Mouse (Mus musculus) kidney, embryonic 14.5 days (tissue): ENCODE results near the gene Klhl29. TPM values are rescaled to one million over a fixed set of nuclear protein-coding genes. Genes with fewer than 3 reads are reported as not detected.

Experiments used
- ATAC-seq: fragments of 200-750 bp; cut with Nextera tagmentation; 2 replicates; pipeline ENCODE4 v1.8.0; 2017; ENCODE audit warnings: moderate number of reproducible peaks, mild to moderate bottlenecking, moderate TSS enrichment, moderate library complexity; ENCODE audit not compliant: low FRiP score, low TSS enrichment
- H3K27ac ChIP-seq: fragments of 300-500 bp; sonication (generic); 2 replicates; pipeline ENCODE4 v1.5.1; 2014; ENCODE audit warnings: low read depth, mild to moderate bottlenecking, low read length, moderate library complexity, mixed read lengths
- H3K27me3 ChIP-seq: fragments of 300-500 bp; sonication (generic); 2 replicates; pipeline ENCODE4 v1.6.1; 2014; ENCODE audit warnings: mild to moderate bottlenecking, low read length; ENCODE audit not compliant: control insufficient read depth, insufficient read depth
- H3K36me3 ChIP-seq: fragments of 300-500 bp; sonication (generic); 2 replicates; pipeline ENCODE4 v1.6.1; 2014; ENCODE audit warnings: low read length, mixed read lengths; ENCODE audit not compliant: control insufficient read depth, insufficient read depth
- H3K4me1 ChIP-seq: fragments of 300-500 bp; sonication (generic); 2 replicates; pipeline ENCODE4 v1.6.1; 2014; ENCODE audit warnings: low read length, mixed read lengths; ENCODE audit not compliant: control insufficient read depth, insufficient read depth
- H3K4me2 ChIP-seq: fragments of 300-500 bp; sonication (generic); replicated peaks from 2 replicates; pipeline ENCODE4 v1.6.1; 2014; ENCODE audit warnings: low read depth, mild to moderate bottlenecking, low read length
- H3K4me3 ChIP-seq: fragments of 300-500 bp; sonication (generic); 2 replicates; pipeline ENCODE4 v1.5.1; 2014; ENCODE audit warnings: mild to moderate bottlenecking, low read length
- H3K9ac ChIP-seq: fragments of 300-500 bp; sonication (generic); 2 replicates; pipeline ENCODE4 v1.6.1; 2014; ENCODE audit warnings: low read depth, mild to moderate bottlenecking, low read length, moderate library complexity
- H3K9me3 ChIP-seq: fragments of 300-500 bp; sonication (generic); 2 replicates; pipeline ENCODE4 v1.6.1; 2016; ENCODE audit warnings: low read length; ENCODE audit not compliant: control insufficient read depth
- WGBS: fragments of 180-500 bp; shearing (Covaris S2); extraction: QIAGEN DNeasy Blood & Tissue Kit; methylation state at CpG from one replicate; pipeline ENCODE4 v1.1.7; 2014; 5-methylcytosine and 5-hydroxymethylcytosine counted together
- polyA plus RNA-seq: library from polyadenylated mRNA; unstranded; fragments of >200 nt; fragmentation: Nextera tagmentation; extraction: Ambion mirVana; gene quantifications from 2 replicates; pipeline ENCODE4 v1.2.1, GENCODE M21; 2014

The Klhl29 gene
- polyA plus RNA-seq, 1 experiment from 2014 or later = 1.4 TPM

DNA sequence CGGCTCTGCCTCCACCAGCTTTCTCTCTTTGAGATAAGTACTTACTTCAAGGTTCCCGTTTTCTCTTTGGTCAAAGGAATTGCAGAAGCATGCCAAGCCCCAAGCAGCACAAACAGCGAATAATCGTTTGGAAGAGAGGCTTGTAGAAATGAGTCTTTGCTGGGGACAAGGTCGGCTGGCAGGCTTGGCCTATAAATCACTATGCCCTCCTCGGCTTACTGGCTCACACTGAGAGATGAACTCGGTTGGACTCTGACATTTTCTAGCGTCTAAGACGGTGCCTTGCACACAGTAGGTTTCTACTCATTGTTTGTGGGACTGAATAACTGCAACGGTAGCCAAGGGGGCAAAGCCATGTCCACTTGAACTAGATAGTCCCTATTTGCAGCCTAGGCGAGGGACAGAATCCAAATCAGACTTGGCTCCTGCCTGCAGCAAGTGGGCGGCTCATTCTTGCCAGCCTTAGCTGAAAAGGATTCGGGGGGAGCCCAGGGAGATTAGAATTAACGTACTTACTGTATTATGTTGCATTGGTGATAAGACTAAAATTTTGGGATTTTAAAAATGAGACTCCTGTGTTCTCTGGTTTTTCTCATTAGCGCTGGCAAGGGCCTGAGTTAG, 128.7 kb downstream of the Klhl29 start:
- no peak for ATAC-seq
- Histone ChIP-seq H3K27me3 (no peaks in the 10 kb centered on the region), H3K36me3 (no peaks in the 10 kb centered on the region), H3K4me2 (no peak overlapping the region), H3K4me1 (peaks cover 12% of the 10 kb centered on the region), H3K4me3 (no peak overlapping the region), H3K9ac (no peak overlapping the region), H3K27ac (no peak overlapping the region), H3K9me3 (no peaks in the 10 kb centered on the region)
- WGBS = 50% methylated on average over 15 of the region's 15 CpGs

DNA sequence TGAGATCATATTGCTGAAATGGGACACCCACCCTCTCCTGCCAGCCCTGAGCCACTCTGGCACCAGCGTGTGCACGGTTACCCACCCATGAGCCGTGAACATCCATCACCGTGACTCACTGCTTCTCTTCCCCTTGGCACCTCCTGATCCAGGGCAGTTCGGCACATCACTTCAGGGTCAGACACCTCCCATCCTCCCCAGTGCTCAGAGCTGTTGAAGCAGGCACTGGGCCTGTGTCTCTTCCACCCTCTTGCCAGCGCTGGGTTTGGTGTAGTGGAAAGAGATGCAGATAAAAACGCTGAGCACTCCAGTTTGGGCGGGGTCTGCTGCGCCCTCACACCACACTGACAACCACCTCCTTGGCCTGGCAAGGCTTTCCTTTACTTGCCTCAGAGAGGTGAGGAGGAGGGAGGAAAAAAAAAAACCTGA, 129.3 kb downstream of the Klhl29 start:
- Histone ChIP-seq H3K4me3 (no peak overlapping the region), H3K27me3 (no peaks in the 10 kb centered on the region), H3K9ac (no peak overlapping the region), H3K4me2 (no peak overlapping the region), H3K36me3 (no peaks in the 10 kb centered on the region), H3K9me3 (no peaks in the 10 kb centered on the region), H3K27ac (no peak overlapping the region), H3K4me1 (peaks cover 12% of the 10 kb centered on the region)
- 42% methylated on average over 9 of the region's 9 CpGs for WGBS
- peak; percentile 64 for ATAC-seq

DNA sequence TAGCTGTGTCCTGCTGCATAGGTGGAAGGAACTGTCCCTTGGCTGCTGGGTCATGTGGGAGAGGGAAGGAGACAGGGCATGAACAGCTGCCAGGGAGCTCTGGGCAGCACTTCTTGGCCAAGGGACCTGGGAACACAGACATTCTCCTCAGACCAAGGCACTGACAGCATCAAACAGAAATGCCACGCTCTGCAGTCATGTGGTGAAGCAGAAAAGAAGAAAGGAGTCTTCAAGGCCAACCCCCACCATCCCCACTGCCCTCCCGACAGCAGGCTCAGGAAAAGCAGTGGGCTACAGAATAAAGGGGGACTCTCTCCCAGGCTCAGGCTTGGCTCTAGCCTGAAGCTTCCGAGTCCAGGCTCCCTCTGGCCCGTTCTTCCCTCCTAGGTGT, 130.3 kb downstream of the Klhl29 start:
- no peak for ATAC-seq
- WGBS = 74% methylated on average over 4 of the region's 4 CpGs
- H3K4me1 ChIP-seq = peaks cover 12% of the 10 kb centered on the region

DNA sequence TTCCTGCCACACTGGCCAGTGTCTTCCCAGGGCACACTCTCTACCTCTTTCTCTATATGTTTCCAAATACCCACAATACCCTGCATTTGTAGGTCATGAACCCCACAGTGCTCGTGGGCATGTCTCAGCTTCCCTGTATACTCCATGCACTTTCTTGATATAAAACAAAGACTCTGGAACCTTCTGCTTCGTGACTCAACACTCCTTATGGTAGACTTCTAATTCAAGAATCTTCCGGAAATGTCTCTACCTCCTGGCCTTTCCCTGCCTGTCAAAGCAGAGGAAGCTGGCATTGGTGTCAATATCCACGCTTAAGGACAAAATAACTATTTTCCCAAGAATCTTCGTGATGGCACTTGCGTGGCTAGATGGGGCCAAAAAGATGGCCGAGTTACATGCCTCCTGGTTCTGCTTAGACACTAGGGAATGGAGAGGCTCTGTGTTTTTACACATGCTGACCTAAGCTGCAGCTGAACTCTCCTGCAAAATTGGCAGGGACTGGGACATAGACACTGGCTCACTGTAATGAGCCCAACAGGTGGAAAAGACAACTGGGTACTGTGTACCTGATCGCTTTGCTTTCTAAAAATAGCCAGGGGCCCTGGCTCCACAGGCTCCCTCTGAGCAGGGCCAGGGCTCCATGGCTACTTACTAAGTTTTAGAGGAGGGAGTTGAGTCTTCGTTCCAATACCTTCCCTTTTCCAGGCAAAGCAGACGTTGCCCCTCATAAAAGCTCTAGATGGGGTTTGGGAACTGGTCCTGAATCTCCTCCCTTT, 130.9 kb downstream of the Klhl29 start:
- no peak for ATAC-seq
- Histone ChIP-seq H3K36me3 (no peaks in the 10 kb centered on the region), H3K9ac (no peak overlapping the region), H3K9me3 (no peaks in the 10 kb centered on the region), H3K4me3 (no peak overlapping the region), H3K27ac (no peak overlapping the region), H3K4me2 (no peak overlapping the region), H3K27me3 (no peaks in the 10 kb centered on the region), H3K4me1 (peaks cover 12% of the 10 kb centered on the region)
- WGBS = 90% methylated on average over 10 of the region's 10 CpGs

More for the DNA sequence above, 130.3 kb downstream of the Klhl29 start:
- H3K9me3 ChIP-seq = no peaks in the 10 kb centered on the region
- H3K27me3 ChIP-seq = no peaks in the 10 kb centered on the region
- H3K4me3 ChIP-seq = no peak overlapping the region
- no peak overlapping the region for H3K4me2 ChIP-seq
- H3K27ac ChIP-seq = no peak overlapping the region
- no peaks in the 10 kb centered on the region for H3K36me3 ChIP-seq
- H3K9ac ChIP-seq = no peak overlapping the region

DNA sequence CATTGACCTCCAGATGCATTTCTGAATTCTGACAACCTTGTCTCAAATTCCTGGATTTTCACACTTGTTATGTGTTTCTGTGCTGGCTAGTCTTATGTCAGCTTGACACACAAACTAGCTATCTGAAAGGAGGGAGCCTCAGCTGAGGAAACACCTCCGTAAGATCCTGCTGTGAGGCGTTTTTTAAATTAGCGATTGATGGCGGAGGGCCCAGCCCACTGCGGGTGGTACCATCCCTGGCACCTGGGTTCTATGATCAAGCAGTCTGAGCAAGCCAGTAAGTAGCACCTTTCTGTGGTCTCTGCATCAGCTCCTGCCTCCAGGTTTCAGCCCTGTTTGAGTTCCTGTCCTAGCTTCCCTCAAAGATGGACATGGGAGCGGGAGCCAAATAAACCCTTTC, 131.6 kb downstream of the Klhl29 start:
- Histone ChIP-seq H3K9ac (no peak overlapping the region), H3K4me3 (no peak overlapping the region), H3K36me3 (no peaks in the 10 kb centered on the region), H3K4me1 (peaks cover 8% of the 10 kb centered on the region), H3K9me3 (no peaks in the 10 kb centered on the region), H3K4me2 (no peak overlapping the region), H3K27me3 (no peaks in the 10 kb centered on the region), H3K27ac (no peak overlapping the region)
- ATAC-seq = no peak
- 87% methylated on average over 6 of the region's 6 CpGs for WGBS

DNA sequence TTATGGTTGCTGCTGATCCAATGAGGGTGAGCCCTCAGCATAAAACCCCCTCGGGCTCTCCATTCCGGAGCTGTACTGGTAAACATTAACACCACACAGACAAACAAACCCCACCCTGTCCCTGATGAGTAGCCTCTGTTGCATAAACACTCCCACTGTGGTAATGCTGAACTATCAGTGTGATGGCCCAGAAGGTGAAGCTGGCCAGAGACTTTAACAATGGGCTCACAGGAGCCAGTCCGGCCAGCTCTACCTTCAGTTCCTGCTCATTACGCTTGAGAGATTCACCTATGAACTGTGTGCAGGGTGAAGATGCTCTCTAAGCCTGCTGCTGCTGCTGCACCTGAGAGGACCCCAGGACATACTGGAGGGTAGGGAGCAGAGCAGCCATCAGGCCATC, 132.0 kb downstream of the Klhl29 start:
- Histone ChIP-seq H3K27me3 (no peaks in the 10 kb centered on the region), H3K4me2 (no peak overlapping the region), H3K27ac (no peak overlapping the region), H3K9ac (no peak overlapping the region), H3K4me1 (peaks cover 8% of the 10 kb centered on the region), H3K4me3 (no peak overlapping the region), H3K9me3 (no peaks in the 10 kb centered on the region), H3K36me3 (no peaks in the 10 kb centered on the region)
- 59% methylated on average over 4 of the region's 4 CpGs for WGBS
- no peak for ATAC-seq

DNA sequence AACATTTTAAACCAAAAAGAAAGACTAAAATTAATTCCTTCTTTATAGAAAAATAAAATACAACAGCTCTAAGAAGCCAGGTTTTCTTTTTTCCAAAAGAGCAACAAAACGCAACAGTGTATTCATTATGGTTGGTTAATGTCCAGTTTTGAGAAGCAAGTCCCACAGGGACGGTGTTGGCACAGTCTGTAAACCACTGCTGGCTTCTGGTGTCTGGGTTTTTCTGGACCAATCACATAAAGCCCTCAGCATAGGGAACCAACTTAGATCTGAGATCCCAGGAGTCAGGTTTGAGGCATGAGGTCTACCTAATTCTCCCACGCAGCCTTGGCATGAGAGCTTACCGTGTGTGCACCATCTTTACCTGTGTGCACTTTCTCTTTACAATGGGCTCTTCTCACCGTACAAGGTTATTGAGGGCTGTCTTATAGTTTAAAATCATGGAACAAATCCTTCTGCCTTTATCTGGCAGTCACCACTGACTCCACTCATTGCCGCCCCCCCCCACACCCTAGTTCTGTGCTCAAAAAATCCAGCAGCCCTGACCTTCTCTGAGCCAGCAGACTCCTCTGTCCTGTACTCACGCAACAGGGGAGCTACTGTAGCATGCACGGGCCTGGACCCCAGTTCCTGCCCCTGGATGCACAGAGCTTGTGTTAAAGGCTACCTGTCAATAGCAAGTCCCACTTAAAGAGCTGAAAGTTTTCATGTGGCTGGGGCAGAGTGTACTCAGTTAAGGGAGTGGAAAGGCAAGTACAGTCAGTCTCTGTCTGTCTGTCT, 132.7 kb downstream of the Klhl29 start:
- Histone ChIP-seq H3K27ac (no peak overlapping the region), H3K27me3 (no peaks in the 10 kb centered on the region), H3K9ac (no peak overlapping the region), H3K4me3 (no peak overlapping the region), H3K4me1 (peaks cover 8% of the 10 kb centered on the region), H3K9me3 (no peaks in the 10 kb centered on the region), H3K36me3 (no peaks in the 10 kb centered on the region), H3K4me2 (no peak overlapping the region)
- ATAC-seq = no peak
- WGBS = 84% methylated on average over 8 of the region's 8 CpGs

DNA sequence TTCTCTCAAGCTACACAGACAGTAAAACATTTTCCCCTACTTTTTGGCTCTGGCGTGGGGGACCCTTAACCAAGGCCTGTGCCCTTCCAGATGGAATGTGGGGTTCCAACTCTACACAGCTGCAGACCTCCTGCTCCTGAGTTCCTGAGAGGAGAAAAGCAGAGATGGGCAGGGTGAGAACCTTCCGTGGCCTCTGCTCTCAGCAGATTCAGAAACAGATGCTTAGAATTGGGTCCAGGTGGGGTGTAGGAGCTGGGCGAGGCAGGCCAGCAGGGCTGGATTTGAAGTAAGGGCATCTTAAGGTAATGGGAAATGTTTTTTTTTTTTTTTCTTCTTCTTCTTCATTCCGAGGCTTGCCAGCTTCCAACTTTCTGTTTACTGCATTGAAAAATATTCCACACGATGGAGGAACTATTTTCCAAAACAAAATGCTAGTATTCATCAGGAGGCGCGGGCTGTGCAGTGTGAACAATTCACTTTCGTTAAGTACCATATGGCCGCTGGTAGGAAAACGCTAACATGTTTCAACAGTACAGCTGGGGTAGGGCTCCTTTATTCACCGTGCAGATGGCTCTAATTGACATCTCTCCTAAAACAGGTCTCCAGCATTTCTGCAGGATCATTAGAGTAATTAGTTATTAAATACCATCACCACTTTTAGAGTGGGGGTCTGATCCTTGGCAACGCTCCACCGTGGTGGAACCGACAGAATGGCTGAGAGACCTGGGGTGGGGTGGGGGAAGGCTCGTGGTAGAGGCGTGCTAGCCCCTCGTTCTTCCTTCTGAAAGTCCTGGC, 135.8 kb downstream of the Klhl29 start:
- Histone ChIP-seq H3K4me3 (no peak overlapping the region), H3K4me2 (no peak overlapping the region), H3K4me1 (0 out of 2 replicates have a peak, but pooled peaks cover 7% of the 10 kb centered on the region), H3K9me3 (no peaks in the 10 kb centered on the region), H3K36me3 (no peaks in the 10 kb centered on the region), H3K27me3 (no peaks in the 10 kb centered on the region), H3K9ac (no peak overlapping the region), H3K27ac (no peak overlapping the region)
- ATAC-seq = no peak
- 87% methylated on average over 17 of the region's 17 CpGs for WGBS
